Mouse (Mus musculus): ENCODE measurements around the gene Tas1r1. TPM values are rescaled to one million over a fixed set of nuclear protein-coding genes. Genes with fewer than 3 reads are reported as not detected.

Tas1r1 gene
- polyA plus RNA-seq, 1 experiment: not detected

GRCm38 (mm10) chr4:152072121-152072601 lies 33.8 kb upstream of the Tas1r1 start, which contains the start of gene Plekhg5:
Gene Plekhg5 (plus strand): TSS chr4:152072498.
- H3K36me3 ChIP-seq (ENCODE audit: control insufficient read depth, insufficient read depth, low read length): no peaks in the 10 kb centered on the region
- no peaks in the 10 kb centered on the region for H3K27me3 ChIP-seq (ENCODE audit: control insufficient read depth, insufficient read depth, low read length)
- no peak within 1 kb of the TSS for H3K4me3 ChIP-seq (ENCODE audit: low read depth, low read length)
- TF ChIP-seq CTCF (IDR thresholded peaks at IDR 0.05; ENCODE audit: extremely low read depth, insufficient read length, insufficient replicate concordance, low read depth, low read length): no peak
- TF ChIP-seq POLR2A (IDR thresholded peaks at IDR 0.05; ENCODE audit: low read depth, low read length): no peak
- peaks cover 3% of the 10 kb centered on the region; the same call in 1 of the 2 replicates for H3K4me1 ChIP-seq (ENCODE audit: control insufficient read depth, insufficient read depth, insufficient read length, low read length)
- WGBS: 37% methylated on average over 10 of the region's 10 CpGs
- H3K27ac ChIP-seq (ENCODE audit: insufficient read depth, low read depth, low read length): no peak within 1 kb of the TSS

- Histone ChIP-seq H3K27ac (ENCODE audit: insufficient read depth, low read depth, low read length) (no peak overlapping the region), H3K36me3 (ENCODE audit: control insufficient read depth, insufficient read depth, low read length) (no peaks in the 10 kb centered on the region), H3K4me1 (ENCODE audit: control insufficient read depth, insufficient read depth, insufficient read length, low read length) (peaks cover 3% of the 10 kb centered on the region; the same call in 1 of the 2 replicates), H3K4me3 (ENCODE audit: low read depth, low read length) (no peak overlapping the region), H3K27me3 (ENCODE audit: control insufficient read depth, insufficient read depth, low read length) (no peaks in the 10 kb centered on the region)
- no peak for TF ChIP-seq POLR2A (IDR thresholded peaks at IDR 0.05; ENCODE audit: low read depth, low read length)
- 76% methylated on average over 11 of the region's 11 CpGs for WGBS
These were observed 32.4 kb upstream of the Tas1r1 start for GRCm38 (mm10) chr4:152070494-152071396.

GRCm38 (mm10) chr4:152069245-152069644 lies 30.9 kb upstream of the Tas1r1 start:
- TF ChIP-seq CTCF (IDR thresholded peaks at IDR 0.05; ENCODE audit: extremely low read depth, insufficient read length, insufficient replicate concordance, low read depth, low read length) (no peak), POLR2A (IDR thresholded peaks at IDR 0.05; ENCODE audit: low read depth, low read length) (no peak)
- 86% methylated on average over 3 of the region's 3 CpGs for WGBS
- Histone ChIP-seq H3K27ac (ENCODE audit: insufficient read depth, low read depth, low read length) (no peak overlapping the region), H3K36me3 (ENCODE audit: control insufficient read depth, insufficient read depth, low read length) (no peaks in the 10 kb centered on the region), H3K27me3 (ENCODE audit: control insufficient read depth, insufficient read depth, low read length) (no peaks in the 10 kb centered on the region), H3K4me3 (ENCODE audit: low read depth, low read length) (no peak overlapping the region), H3K4me1 (ENCODE audit: control insufficient read depth, insufficient read depth, insufficient read length, low read length) (peaks cover 3% of the 10 kb centered on the region; the same call in 1 of the 2 replicates)

DNA sequence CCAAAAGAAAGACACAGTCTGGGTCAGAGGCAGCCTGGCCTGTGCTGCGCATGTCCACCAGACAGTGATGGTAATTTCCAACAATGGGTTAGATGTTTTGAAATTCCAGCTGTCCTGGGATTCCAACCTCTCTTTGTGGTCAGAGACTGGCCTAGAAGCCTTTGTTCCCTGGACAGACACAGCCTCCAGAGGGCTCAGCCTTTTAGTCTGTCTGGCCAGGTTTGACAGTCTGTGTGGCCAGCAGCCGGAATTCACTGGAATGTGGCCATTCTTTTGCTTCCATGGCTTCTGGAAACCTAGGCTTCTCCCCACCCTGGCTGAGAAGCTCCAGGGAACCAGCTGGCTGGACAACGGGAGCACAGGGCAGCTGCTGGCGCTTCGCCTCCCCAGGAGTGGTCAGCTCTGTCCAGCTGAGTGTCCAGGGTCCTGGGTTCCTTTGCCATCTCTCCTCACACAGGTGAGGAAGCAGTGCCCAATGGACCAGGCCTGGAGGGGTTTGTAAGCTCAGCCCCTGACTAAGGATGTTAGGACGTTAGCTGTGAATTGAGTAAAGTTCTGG lies 29.9 kb upstream of the Tas1r1 start:
- Histone ChIP-seq H3K27me3 (ENCODE audit: control insufficient read depth, insufficient read depth, low read length) (no peaks in the 10 kb centered on the region), H3K36me3 (ENCODE audit: control insufficient read depth, insufficient read depth, low read length) (no peaks in the 10 kb centered on the region), H3K4me1 (ENCODE audit: control insufficient read depth, insufficient read depth, insufficient read length, low read length) (peaks cover 3% of the 10 kb centered on the region; the same call in 1 of the 2 replicates), H3K4me3 (ENCODE audit: low read depth, low read length) (no peak overlapping the region), H3K27ac (ENCODE audit: insufficient read depth, low read depth, low read length) (no peak overlapping the region)
- TF ChIP-seq CTCF (IDR thresholded peaks at IDR 0.05; ENCODE audit: extremely low read depth, insufficient read length, insufficient replicate concordance, low read depth, low read length): no peak
- 74% methylated on average over 6 of the region's 6 CpGs for WGBS

DNA sequence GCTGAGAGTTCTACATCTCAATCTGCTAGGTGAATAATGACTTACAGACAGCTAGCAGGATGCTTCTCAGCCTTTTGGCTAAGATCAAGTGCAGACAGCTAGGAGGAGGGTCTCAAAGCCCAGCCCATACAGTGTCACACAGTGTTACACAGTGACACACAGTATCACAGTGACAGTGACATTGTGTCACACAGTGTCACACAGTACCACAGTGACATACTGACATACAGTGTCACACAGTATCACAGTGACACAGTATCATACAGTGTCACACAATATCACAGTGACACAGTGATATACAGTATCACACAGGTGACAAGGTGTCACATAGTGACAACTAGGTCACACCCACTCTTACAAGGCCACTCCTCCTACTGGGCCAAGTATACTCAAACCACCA lies 28.9 kb upstream of the Tas1r1 start:
- no peak overlapping the region for H3K4me3 ChIP-seq (ENCODE audit: low read depth, low read length)
- H3K27ac ChIP-seq (ENCODE audit: insufficient read depth, low read depth, low read length): no peak overlapping the region
- H3K4me1 ChIP-seq (ENCODE audit: control insufficient read depth, insufficient read depth, insufficient read length, low read length): no peaks in the 10 kb centered on the region
- H3K27me3 ChIP-seq (ENCODE audit: control insufficient read depth, insufficient read depth, low read length): no peaks in the 10 kb centered on the region
- no peaks in the 10 kb centered on the region for H3K36me3 ChIP-seq (ENCODE audit: control insufficient read depth, insufficient read depth, low read length)
- TF ChIP-seq CTCF (IDR thresholded peaks at IDR 0.05; ENCODE audit: extremely low read depth, insufficient read length, insufficient replicate concordance, low read depth, low read length) (no peak), POLR2A (IDR thresholded peaks at IDR 0.05; ENCODE audit: low read depth, low read length) (no peak)

DNA sequence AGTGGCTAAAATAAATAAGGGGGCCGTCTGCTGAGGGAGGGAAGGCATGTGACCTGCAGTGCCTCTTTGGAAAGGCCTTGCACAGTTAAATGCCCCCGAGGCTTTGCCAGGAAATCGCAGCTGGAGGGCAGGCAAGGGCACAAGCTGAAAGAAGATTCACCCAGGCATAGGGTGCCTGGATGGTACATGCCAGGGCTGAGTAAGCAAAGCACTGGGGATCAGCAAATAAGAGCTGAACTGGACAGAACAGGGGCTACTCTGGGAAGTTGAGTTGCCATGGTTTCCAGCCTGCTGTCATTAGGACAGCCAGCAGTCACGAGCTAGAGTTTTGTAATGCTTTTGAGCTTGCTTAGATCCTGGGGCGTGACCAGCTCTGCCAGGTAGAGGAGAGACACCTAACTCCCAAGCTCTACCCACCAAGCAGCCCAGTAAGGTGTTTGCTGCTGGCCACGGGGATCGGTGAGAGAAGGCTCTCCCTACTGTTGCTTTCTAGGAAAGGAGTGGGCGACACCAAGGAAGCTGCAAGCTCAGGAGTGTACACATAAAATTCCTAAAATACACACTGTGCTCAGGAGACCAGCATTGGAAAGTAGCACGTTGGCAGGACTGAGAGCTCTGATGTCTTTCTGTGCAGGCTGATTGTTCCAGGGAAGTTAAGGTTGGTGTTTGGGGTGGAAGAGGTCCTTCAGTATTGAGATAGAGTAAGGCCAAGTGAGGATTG lies 24.2 kb upstream of the Tas1r1 start:
- peaks cover 19% of the 10 kb centered on the region for H3K36me3 ChIP-seq (ENCODE audit: control insufficient read depth, insufficient read depth, low read length)
- H3K27me3 ChIP-seq (ENCODE audit: control insufficient read depth, insufficient read depth, low read length): no peaks in the 10 kb centered on the region
- TF ChIP-seq POLR2A (IDR thresholded peaks at IDR 0.05; ENCODE audit: low read depth, low read length) (no peak), CTCF (IDR thresholded peaks at IDR 0.05; ENCODE audit: extremely low read depth, insufficient read length, insufficient replicate concordance, low read depth, low read length) (no peak)
- WGBS: 71% methylated on average over 9 of the region's 9 CpGs
- no peak overlapping the region for H3K4me3 ChIP-seq (ENCODE audit: low read depth, low read length)
- H3K4me1 ChIP-seq (ENCODE audit: control insufficient read depth, insufficient read depth, insufficient read length, low read length): no peaks in the 10 kb centered on the region
- H3K27ac ChIP-seq (ENCODE audit: insufficient read depth, low read depth, low read length): no peak overlapping the region

GRCm38 (mm10) chr4:152044609-152045008 lies 6.2 kb upstream of the Tas1r1 start:
- Histone ChIP-seq H3K27ac (ENCODE audit: insufficient read depth, low read depth, low read length) (no peak overlapping the region), H3K36me3 (ENCODE audit: control insufficient read depth, insufficient read depth, low read length) (peaks cover 67% of the 10 kb centered on the region)

More at GRCm38 (mm10) chr4:152044609-152045008, 6.2 kb upstream of the Tas1r1 start:
- TF ChIP-seq POLR2A (IDR thresholded peaks at IDR 0.05; ENCODE audit: low read depth, low read length) (no peak), CTCF (IDR thresholded peaks at IDR 0.05; ENCODE audit: extremely low read depth, insufficient read length, insufficient replicate concordance, low read depth, low read length) (no peak)
- H3K4me1 ChIP-seq (ENCODE audit: control insufficient read depth, insufficient read depth, insufficient read length, low read length): peaks cover 3% of the 10 kb centered on the region
- no peak overlapping the region for H3K4me3 ChIP-seq (ENCODE audit: low read depth, low read length)
- H3K27me3 ChIP-seq (ENCODE audit: control insufficient read depth, insufficient read depth, low read length): no peaks in the 10 kb centered on the region
- WGBS: 75% methylated on average over 6 of the region's 6 CpGs

All from small intestine, adult 2 months (tissue).